Mouse (Mus musculus): ENCODE measurements around the gene B3galnt1. TPM values are rescaled to one million over a fixed set of nuclear protein-coding genes. Genes with fewer than 3 reads are reported as not detected.

The B3galnt1 gene
- polyA plus RNA-seq, 1 experiment from 2014 or later = 39.2 TPM

DNA sequence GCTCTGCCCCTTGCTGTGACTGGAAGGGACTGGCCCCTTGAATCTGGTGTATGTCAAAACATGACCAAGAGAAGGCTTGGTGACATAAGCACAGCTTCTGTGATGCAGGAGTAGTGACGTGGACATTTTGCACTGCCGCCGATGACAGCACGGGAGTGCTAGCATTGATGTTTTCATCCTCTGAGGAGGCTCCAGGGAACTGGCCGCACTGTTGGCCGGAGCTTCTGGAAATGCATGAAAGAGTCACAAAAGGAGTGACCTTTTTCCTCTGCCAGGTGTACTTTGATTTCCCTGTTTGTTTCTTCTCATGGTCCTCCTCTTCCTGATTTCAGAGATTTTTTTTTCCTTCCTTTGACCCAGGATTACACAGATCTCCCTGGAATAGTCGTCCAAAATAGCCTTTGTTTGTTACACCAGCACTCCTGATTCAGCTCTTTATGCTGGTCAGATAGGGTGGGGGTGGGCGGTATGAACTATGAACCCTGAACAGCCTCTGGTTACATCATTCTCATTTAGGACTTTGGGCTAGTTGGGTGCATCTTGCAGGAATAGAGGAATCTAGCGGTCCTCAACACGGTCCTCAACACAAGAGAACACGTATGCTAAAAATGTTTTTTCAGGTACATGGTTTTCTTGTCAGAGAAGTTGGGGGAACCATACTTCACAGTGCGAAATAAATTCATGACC, 42.5 kb downstream of the B3galnt1 start:
- Histone ChIP-seq H3K27me3 (ENCODE audit: control insufficient read depth, insufficient read depth, low read length) (no peaks in the 10 kb centered on the region), H3K36me3 (ENCODE audit: control insufficient read depth, insufficient read depth, low read length) (no peaks in the 10 kb centered on the region), H3K9ac (ENCODE audit: low read length) (no peak overlapping the region), H3K27ac (ENCODE audit: low read length) (no peak overlapping the region), H3K9me3 (replicated peaks; ENCODE audit: control insufficient read depth, low read length) (no peaks in the 10 kb centered on the region), H3K4me1 (ENCODE audit: control insufficient read depth, insufficient read depth, low read length) (no peaks in the 10 kb centered on the region; the same call in 1 of the 2 replicates), H3K4me2 (ENCODE audit: low read depth, low read length) (no peak overlapping the region), H3K4me3 (replicated peaks; ENCODE audit: low read length) (no peak overlapping the region)
- no peak for ATAC-seq (ENCODE audit: insufficient read depth, low FRiP score)
- WGBS = 78% methylated on average over 12 of the region's 12 CpGs

DNA sequence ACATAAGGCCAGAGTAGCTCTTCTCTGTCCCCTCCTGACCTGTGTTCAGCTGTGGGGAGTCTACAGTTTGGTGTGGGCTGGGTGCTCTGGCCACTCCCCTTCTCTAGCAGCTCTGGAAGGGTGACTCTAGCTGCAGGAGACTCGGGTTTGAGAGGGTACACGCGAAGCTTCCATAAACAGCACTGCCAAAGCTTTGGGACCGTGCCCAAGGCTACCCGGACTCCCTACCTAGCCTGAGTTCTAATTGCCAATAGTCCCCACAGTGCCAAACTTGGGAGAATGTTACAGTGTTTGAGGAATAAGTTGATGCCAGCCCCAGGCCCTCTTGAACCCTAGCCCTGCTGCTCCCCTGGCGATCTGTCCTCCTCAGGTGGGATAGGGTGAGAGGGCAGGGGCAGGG, 43.2 kb downstream of the B3galnt1 start:
- Histone ChIP-seq H3K4me3 (replicated peaks; ENCODE audit: low read length) (no peak overlapping the region), H3K27ac (ENCODE audit: low read length) (no peak overlapping the region), H3K9ac (ENCODE audit: low read length) (no peak overlapping the region), H3K4me1 (ENCODE audit: control insufficient read depth, insufficient read depth, low read length) (no peaks in the 10 kb centered on the region; the same call in 1 of the 2 replicates), H3K27me3 (ENCODE audit: control insufficient read depth, insufficient read depth, low read length) (no peaks in the 10 kb centered on the region), H3K9me3 (replicated peaks; ENCODE audit: control insufficient read depth, low read length) (no peaks in the 10 kb centered on the region), H3K4me2 (ENCODE audit: low read depth, low read length) (no peak overlapping the region), H3K36me3 (ENCODE audit: control insufficient read depth, insufficient read depth, low read length) (no peaks in the 10 kb centered on the region)
- WGBS = 78% methylated on average over 6 of the region's 6 CpGs
- no peak for ATAC-seq (ENCODE audit: insufficient read depth, low FRiP score)

DNA sequence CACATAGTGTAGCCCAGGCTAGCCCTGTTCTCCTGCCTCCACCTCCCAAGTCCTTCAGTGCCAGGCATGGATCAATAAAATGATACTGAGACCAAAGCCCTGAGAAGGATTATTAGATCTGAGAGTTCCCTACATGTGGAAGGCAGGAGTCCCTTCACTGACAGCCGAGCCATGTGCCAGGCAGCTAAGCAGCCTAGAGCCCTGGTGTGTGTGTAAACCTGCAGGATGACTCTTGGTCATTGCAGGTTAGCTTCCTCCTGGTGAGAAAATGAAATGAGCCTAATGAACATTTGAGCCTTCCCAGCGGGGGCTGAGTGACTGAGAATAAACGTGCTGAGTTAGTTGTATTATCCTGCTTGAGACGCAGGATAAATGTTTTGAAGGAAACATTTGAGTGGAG, 49.2 kb downstream of the B3galnt1 start:
- ATAC-seq (ENCODE audit: insufficient read depth, low FRiP score) = no peak
- 77% methylated on average over 4 of the region's 4 CpGs for WGBS

DNA sequence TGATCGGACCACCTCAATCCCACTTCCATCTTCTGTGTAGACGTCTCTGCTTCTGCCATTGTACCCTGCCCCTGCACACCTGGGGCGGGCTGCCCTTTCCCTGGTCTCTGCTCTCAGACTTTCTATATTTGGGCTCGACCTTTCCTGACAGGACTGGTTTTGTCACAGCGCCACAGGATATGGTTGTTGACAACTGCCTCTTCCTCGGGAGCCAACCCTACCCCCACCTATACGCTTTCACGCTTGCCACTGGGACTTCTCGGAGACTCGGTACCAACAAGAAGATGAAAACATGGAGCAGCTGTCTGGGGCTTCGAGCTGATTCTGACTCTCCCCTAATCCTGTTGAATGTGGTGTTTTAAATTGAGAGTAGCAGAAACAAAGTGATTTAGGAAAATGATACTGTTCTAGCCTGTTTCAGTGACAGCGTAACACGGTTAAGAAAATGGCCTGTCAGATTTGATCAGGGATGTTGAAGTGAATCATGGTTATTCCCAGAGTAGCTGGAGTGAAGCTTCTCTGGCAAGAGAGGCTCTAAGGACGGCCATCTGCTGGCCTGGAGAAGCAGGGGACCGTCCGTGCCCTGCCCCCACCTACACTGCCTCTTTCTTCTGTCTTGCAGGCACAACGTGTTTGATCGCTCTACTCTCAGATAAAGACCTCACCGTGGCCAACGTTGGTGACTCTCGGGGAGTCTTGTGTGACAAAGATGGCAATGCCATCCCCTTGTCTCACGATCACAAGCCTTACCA, 49.9 kb downstream of the B3galnt1 start:
- Histone ChIP-seq H3K36me3 (ENCODE audit: control insufficient read depth, insufficient read depth, low read length) (no peaks in the 10 kb centered on the region), H3K4me1 (ENCODE audit: control insufficient read depth, insufficient read depth, low read length) (no peaks in the 10 kb centered on the region), H3K27me3 (ENCODE audit: control insufficient read depth, insufficient read depth, low read length) (no peaks in the 10 kb centered on the region), H3K27ac (ENCODE audit: low read length) (no peak overlapping the region), H3K4me3 (replicated peaks; ENCODE audit: low read length) (no peak overlapping the region), H3K9ac (ENCODE audit: low read length) (no peak overlapping the region), H3K9me3 (replicated peaks; ENCODE audit: control insufficient read depth, low read length) (no peaks in the 10 kb centered on the region), H3K4me2 (ENCODE audit: low read depth, low read length) (no peak overlapping the region)
- 73% methylated on average over 22 of the region's 22 CpGs for WGBS
- ATAC-seq (ENCODE audit: insufficient read depth, low FRiP score) = no peak

More for the DNA sequence above, 49.2 kb downstream of the B3galnt1 start:
- Histone ChIP-seq H3K4me2 (ENCODE audit: low read depth, low read length) (no peak overlapping the region), H3K9ac (ENCODE audit: low read length) (no peak overlapping the region), H3K9me3 (replicated peaks; ENCODE audit: control insufficient read depth, low read length) (no peaks in the 10 kb centered on the region), H3K27ac (ENCODE audit: low read length) (no peak overlapping the region), H3K27me3 (ENCODE audit: control insufficient read depth, insufficient read depth, low read length) (no peaks in the 10 kb centered on the region), H3K4me1 (ENCODE audit: control insufficient read depth, insufficient read depth, low read length) (no peaks in the 10 kb centered on the region), H3K36me3 (ENCODE audit: control insufficient read depth, insufficient read depth, low read length) (no peaks in the 10 kb centered on the region), H3K4me3 (replicated peaks; ENCODE audit: low read length) (no peak overlapping the region)

DNA sequence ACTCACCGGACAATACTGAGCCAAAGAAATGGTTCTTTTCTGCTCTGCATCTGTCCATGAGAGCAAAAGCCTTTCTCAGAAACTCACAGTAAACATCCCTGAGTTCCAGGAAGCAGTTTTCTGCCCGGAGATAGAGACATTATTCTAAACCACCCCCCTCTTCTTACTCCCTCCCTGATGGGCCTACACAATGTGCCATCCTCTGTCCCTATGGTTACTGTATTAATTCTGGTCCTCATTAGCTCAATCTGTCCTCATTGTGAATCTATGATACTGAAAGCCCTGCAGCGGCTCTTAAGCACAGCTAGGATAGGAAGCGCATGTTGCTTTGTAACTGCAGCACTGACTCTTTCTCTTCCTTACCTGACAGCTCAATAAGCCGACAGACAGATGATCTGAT, 53.7 kb downstream of the B3galnt1 start:
- Histone ChIP-seq H3K4me3 (replicated peaks; ENCODE audit: low read length) (no peak overlapping the region), H3K27ac (ENCODE audit: low read length) (no peak overlapping the region), H3K4me2 (ENCODE audit: low read depth, low read length) (no peak overlapping the region), H3K4me1 (ENCODE audit: control insufficient read depth, insufficient read depth, low read length) (no peaks in the 10 kb centered on the region), H3K36me3 (ENCODE audit: control insufficient read depth, insufficient read depth, low read length) (no peaks in the 10 kb centered on the region), H3K9ac (ENCODE audit: low read length) (no peak overlapping the region), H3K27me3 (ENCODE audit: control insufficient read depth, insufficient read depth, low read length) (no peaks in the 10 kb centered on the region), H3K9me3 (replicated peaks; ENCODE audit: control insufficient read depth, low read length) (no peaks in the 10 kb centered on the region)
- no peak for ATAC-seq (ENCODE audit: insufficient read depth, low FRiP score)
- 79% methylated on average over 5 of the region's 5 CpGs for WGBS

DNA sequence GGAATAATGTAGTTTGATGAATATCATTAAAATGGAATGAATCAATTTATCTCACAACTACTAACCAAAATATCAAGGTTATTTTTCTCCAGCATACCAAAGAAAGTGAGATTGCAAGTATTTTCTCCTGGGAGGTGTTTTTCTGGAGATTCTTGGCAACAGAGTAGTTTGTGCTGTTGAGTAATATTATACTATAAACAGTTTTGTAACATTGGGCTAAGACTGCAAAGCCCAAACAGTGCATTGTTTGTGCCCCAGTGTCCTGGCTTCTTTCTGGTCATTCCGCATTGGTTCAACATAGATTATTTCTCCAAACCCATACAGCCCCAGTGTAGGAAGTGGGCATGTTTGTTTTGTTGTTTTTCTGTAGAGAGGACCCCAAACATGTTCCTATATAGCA, 55.0 kb downstream of the B3galnt1 start:
- Histone ChIP-seq H3K27ac (ENCODE audit: low read length) (no peak overlapping the region), H3K4me3 (replicated peaks; ENCODE audit: low read length) (no peak overlapping the region), H3K36me3 (ENCODE audit: control insufficient read depth, insufficient read depth, low read length) (no peaks in the 10 kb centered on the region), H3K27me3 (ENCODE audit: control insufficient read depth, insufficient read depth, low read length) (no peaks in the 10 kb centered on the region), H3K4me2 (ENCODE audit: low read depth, low read length) (no peak overlapping the region), H3K4me1 (ENCODE audit: control insufficient read depth, insufficient read depth, low read length) (no peaks in the 10 kb centered on the region), H3K9me3 (replicated peaks; ENCODE audit: control insufficient read depth, low read length) (no peaks in the 10 kb centered on the region), H3K9ac (ENCODE audit: low read length) (no peak overlapping the region)
- ATAC-seq (ENCODE audit: insufficient read depth, low FRiP score) = no peak
- 94% methylated on average over 1 of the region's 1 CpGs for WGBS

DNA sequence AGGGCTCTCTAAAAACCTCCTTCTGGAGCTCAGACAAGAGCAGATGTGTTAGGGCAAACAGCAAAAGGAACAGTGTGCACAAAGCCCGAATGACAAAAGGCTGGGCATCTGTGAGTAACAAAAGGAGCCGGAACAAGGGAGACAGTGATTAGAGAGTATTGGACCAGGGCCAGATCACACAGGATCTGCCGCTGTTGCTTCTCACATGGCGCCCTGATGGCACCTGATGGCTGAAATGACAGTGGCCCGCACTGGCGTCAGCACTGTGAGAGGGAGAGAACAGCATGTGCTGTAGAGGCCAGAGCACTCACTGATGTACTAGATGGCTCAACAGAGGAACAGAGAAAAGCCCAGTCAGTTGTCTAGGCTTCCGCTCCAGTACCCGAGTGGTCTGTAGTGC, 55.8 kb downstream of the B3galnt1 start:
- no peaks in the 10 kb centered on the region for H3K9me3 ChIP-seq (replicated peaks; ENCODE audit: control insufficient read depth, low read length)
- WGBS = 80% methylated on average over 8 of the region's 8 CpGs
- no peak overlapping the region for H3K9ac ChIP-seq (ENCODE audit: low read length)
- no peak overlapping the region for H3K4me3 ChIP-seq (replicated peaks; ENCODE audit: low read length)
- H3K4me1 ChIP-seq (ENCODE audit: control insufficient read depth, insufficient read depth, low read length) = no peaks in the 10 kb centered on the region
- H3K27ac ChIP-seq (ENCODE audit: low read length) = no peak overlapping the region
- ATAC-seq (ENCODE audit: insufficient read depth, low FRiP score) = no peak
- H3K27me3 ChIP-seq (ENCODE audit: control insufficient read depth, insufficient read depth, low read length) = no peaks in the 10 kb centered on the region
- no peaks in the 10 kb centered on the region for H3K36me3 ChIP-seq (ENCODE audit: control insufficient read depth, insufficient read depth, low read length)
- no peak overlapping the region for H3K4me2 ChIP-seq (ENCODE audit: low read depth, low read length)

DNA sequence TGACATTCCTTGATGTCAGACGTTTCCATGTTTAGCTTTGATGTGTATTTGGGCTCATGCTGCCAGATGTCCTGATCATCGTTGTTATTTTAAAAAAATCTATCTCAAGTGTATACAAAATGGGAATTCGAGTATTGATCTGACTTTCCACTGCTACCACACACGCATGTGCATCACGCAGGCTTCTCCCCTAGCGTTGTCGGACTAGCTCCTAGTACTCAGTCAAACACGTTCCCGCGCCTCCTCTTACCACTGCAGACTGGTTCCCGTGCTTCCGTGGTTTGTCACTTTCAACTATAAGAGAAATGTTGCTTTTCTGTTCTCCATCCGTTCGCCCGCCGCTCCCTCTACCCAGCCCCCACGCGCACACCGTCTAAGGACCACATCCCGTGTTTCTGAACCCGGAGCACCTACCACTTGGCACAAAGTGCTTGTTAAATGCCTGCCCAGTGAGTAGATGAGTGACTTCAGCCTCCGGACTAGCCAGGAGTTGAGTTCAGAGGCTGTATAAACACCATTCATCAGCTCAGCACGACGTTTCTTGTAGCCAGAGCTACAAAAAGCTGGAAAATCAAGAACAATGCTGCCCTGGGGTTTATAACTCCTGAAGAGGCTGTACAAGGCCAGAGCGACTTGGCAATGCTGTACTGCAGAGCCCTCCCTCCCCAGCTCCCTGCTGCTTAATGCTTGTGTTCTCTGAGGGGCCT, 62.7 kb downstream of the B3galnt1 start:
- Histone ChIP-seq H3K4me3 (replicated peaks; ENCODE audit: low read length) (no peak overlapping the region), H3K27me3 (ENCODE audit: control insufficient read depth, insufficient read depth, low read length) (no peaks in the 10 kb centered on the region), H3K4me1 (ENCODE audit: control insufficient read depth, insufficient read depth, low read length) (no peaks in the 10 kb centered on the region; the same call in none of the 2 replicates), H3K9me3 (replicated peaks; ENCODE audit: control insufficient read depth, low read length) (no peaks in the 10 kb centered on the region), H3K27ac (ENCODE audit: low read length) (peak overlapping the region; percentile 61), H3K9ac (ENCODE audit: low read length) (peak overlapping the region; percentile 43; the same call in 1 of the 2 replicates), H3K4me2 (ENCODE audit: low read depth, low read length) (no peak overlapping the region), H3K36me3 (ENCODE audit: control insufficient read depth, insufficient read depth, low read length) (no peaks in the 10 kb centered on the region)
- peak; percentile 42 for ATAC-seq (ENCODE audit: insufficient read depth, low FRiP score)
- WGBS = 38% methylated on average over 25 of the region's 25 CpGs

DNA sequence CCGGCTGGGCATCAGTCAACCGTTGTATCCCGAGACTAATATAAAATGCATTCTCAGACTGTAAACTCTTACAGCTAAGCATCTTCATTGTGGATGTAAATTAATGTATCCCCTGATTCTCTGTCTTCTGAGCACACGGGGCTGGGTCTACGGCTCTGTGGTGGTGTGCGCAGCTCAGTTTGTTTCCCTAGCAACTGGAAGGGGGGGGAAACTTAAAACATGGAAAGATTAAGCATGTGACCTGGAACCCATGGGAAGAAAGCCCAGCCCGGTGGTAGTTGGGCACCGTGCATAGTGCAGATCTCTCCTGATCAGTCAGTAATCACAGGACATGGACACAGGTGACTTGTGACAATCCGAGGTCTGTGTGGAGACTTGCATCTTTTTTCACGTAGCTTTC, 63.3 kb downstream of the B3galnt1 start:
- H3K9ac ChIP-seq (ENCODE audit: low read length) = no peak overlapping the region
- ATAC-seq (ENCODE audit: insufficient read depth, low FRiP score) = no peak
- H3K4me1 ChIP-seq (ENCODE audit: control insufficient read depth, insufficient read depth, low read length) = no peaks in the 10 kb centered on the region; the same call in none of the 2 replicates
- H3K27me3 ChIP-seq (ENCODE audit: control insufficient read depth, insufficient read depth, low read length) = no peaks in the 10 kb centered on the region
- WGBS = 88% methylated on average over 10 of the region's 10 CpGs
- H3K4me3 ChIP-seq (replicated peaks; ENCODE audit: low read length) = no peak overlapping the region
- no peak overlapping the region for H3K27ac ChIP-seq (ENCODE audit: low read length)
- no peak overlapping the region for H3K4me2 ChIP-seq (ENCODE audit: low read depth, low read length)
- no peaks in the 10 kb centered on the region for H3K36me3 ChIP-seq (ENCODE audit: control insufficient read depth, insufficient read depth, low read length)
- no peaks in the 10 kb centered on the region for H3K9me3 ChIP-seq (replicated peaks; ENCODE audit: control insufficient read depth, low read length)

Data from stomach, embryonic 16.5 days (tissue).